Mouse (Mus musculus): ENCODE data around the gene Htra1.

GRCm38 (mm10) chr7:131019181-131019580 is 83.3 kb downstream of the Htra1 start:
- TF ChIP-seq GATA1 (IDR thresholded peaks at IDR 0.05; ENCODE audit: borderline replicate concordance, low read length) (no peak), CTCF (IDR thresholded peaks at IDR 0.05; ENCODE audit: low read depth, low read length) (no peak)
